Mouse (Mus musculus): ENCODE results near the gene Ptpa. TPM values are rescaled to one million over a fixed set of nuclear protein-coding genes. Genes with fewer than 3 reads are reported as not detected.

Gene Ptpa
- polyA plus RNA-seq, 1 experiment from 2014 or later: 145 TPM

- Histone ChIP-seq H3K27ac (no peak overlapping the region), H3K9ac (no peak overlapping the region), H3K4me1 (peaks cover 14% of the 10 kb centered on the region), H3K27me3 (no peaks in the 10 kb centered on the region), H3K4me2 (replicated peaks) (no peak overlapping the region), H3K4me3 (no peak overlapping the region), H3K9me3 (no peaks in the 10 kb centered on the region), H3K36me3 (peaks cover 9% of the 10 kb centered on the region)
- 90% methylated on average over 2 of the region's 2 CpGs for WGBS
- ATAC-seq (ENCODE audit: insufficient number of reproducible peaks, insufficient read depth, low FRiP score, low TSS enrichment): no peak
Observed at GRCm38 (mm10) chr2:30389000-30389399, 26.8 kb upstream of the Ptpa start.

GRCm38 (mm10) chr2:30392114-30392576 lies 23.7 kb upstream of the Ptpa start, which contains the start of gene Dolpp1:
TSS of gene Dolpp1 (plus strand) at chr2:30392254.
- peak; percentile 99 for ATAC-seq (ENCODE audit: insufficient number of reproducible peaks, insufficient read depth, low FRiP score, low TSS enrichment)
- H3K4me1 ChIP-seq: peaks cover 14% of the 10 kb centered on the region
- H3K9me3 ChIP-seq: no peaks in the 10 kb centered on the region
- H3K4me3 ChIP-seq: peak within 1 kb of the TSS; percentile 81
- no peaks in the 10 kb centered on the region for H3K27me3 ChIP-seq
- peaks cover 12% of the 10 kb centered on the region for H3K36me3 ChIP-seq
- peak within 1 kb of the TSS; percentile 83 for H3K9ac ChIP-seq
- H3K27ac ChIP-seq: peak within 1 kb of the TSS; percentile 85
- peak within 1 kb of the TSS; percentile 95 for H3K4me2 ChIP-seq (replicated peaks)
- WGBS: under 1% methylated on average over 40 of the region's 40 CpGs

- Histone ChIP-seq H3K4me3 (peak overlapping the region; percentile 81), H3K9ac (peak overlapping the region; percentile 83), H3K4me1 (peaks cover 14% of the 10 kb centered on the region), H3K36me3 (peaks cover 18% of the 10 kb centered on the region), H3K27ac (peak overlapping the region; percentile 85), H3K4me2 (replicated peaks) (peak overlapping the region; percentile 95), H3K9me3 (no peaks in the 10 kb centered on the region), H3K27me3 (no peaks in the 10 kb centered on the region)
- 2% methylated on average over 48 of the region's 54 CpGs for WGBS
- ATAC-seq (ENCODE audit: insufficient number of reproducible peaks, insufficient read depth, low FRiP score, low TSS enrichment): peak; percentile 65
Observed at GRCm38 (mm10) chr2:30392577-30393369, 23.1 kb upstream of the Ptpa start.

- no peak for ATAC-seq (ENCODE audit: insufficient number of reproducible peaks, insufficient read depth, low FRiP score, low TSS enrichment)
- H3K4me3 ChIP-seq: peak overlapping the region; percentile 81
- no peaks in the 10 kb centered on the region for H3K27me3 ChIP-seq
- H3K4me1 ChIP-seq: peaks cover 14% of the 10 kb centered on the region
- H3K9ac ChIP-seq: peak overlapping the region; percentile 83
- peak overlapping the region; percentile 85 for H3K27ac ChIP-seq
- H3K36me3 ChIP-seq: peaks cover 24% of the 10 kb centered on the region
- H3K4me2 ChIP-seq (replicated peaks): peak overlapping the region; percentile 95
- no peaks in the 10 kb centered on the region for H3K9me3 ChIP-seq
- WGBS: 64% methylated on average over 1 of the region's 1 CpGs
Observed at GRCm38 (mm10) chr2:30393370-30393656, 22.5 kb upstream of the Ptpa start.

- no peaks in the 10 kb centered on the region for H3K27me3 ChIP-seq
- no peak for ATAC-seq (ENCODE audit: insufficient number of reproducible peaks, insufficient read depth, low FRiP score, low TSS enrichment)
- no peak overlapping the region for H3K9ac ChIP-seq
- H3K9me3 ChIP-seq: no peaks in the 10 kb centered on the region
- no peak overlapping the region for H3K4me3 ChIP-seq
- no peak overlapping the region for H3K4me2 ChIP-seq (replicated peaks)
- no peak overlapping the region for H3K27ac ChIP-seq
- WGBS: 92% methylated on average over 7 of the region's 7 CpGs
- peaks cover 11% of the 10 kb centered on the region for H3K4me1 ChIP-seq
- H3K36me3 ChIP-seq: peaks cover 43% of the 10 kb centered on the region
Observed at GRCm38 (mm10) chr2:30395757-30396156, 20.1 kb upstream of the Ptpa start.

- WGBS: 86% methylated on average over 7 of the region's 7 CpGs
- Histone ChIP-seq H3K36me3 (peaks cover 45% of the 10 kb centered on the region), H3K27me3 (no peaks in the 10 kb centered on the region)
Observed at GRCm38 (mm10) chr2:30396246-30396645, 19.6 kb upstream of the Ptpa start.

GRCm38 (mm10) chr2:30397986-30398512 lies 17.8 kb upstream of the Ptpa start:
- Histone ChIP-seq H3K9me3 (no peaks in the 10 kb centered on the region), H3K9ac (no peak overlapping the region), H3K27me3 (no peaks in the 10 kb centered on the region), H3K36me3 (peaks cover 63% of the 10 kb centered on the region), H3K4me3 (no peak overlapping the region), H3K4me2 (replicated peaks) (no peak overlapping the region), H3K27ac (no peak overlapping the region), H3K4me1 (peaks cover 8% of the 10 kb centered on the region)
- WGBS: 76% methylated on average over 10 of the region's 10 CpGs
- ATAC-seq (ENCODE audit: insufficient number of reproducible peaks, insufficient read depth, low FRiP score, low TSS enrichment): no peak

More at GRCm38 (mm10) chr2:30396246-30396645, 19.6 kb upstream of the Ptpa start:
- no peak overlapping the region for H3K4me3 ChIP-seq
- H3K9ac ChIP-seq: no peak overlapping the region
- H3K4me1 ChIP-seq: peaks cover 9% of the 10 kb centered on the region
- no peak for ATAC-seq (ENCODE audit: insufficient number of reproducible peaks, insufficient read depth, low FRiP score, low TSS enrichment)
- H3K4me2 ChIP-seq (replicated peaks): no peak overlapping the region
- H3K9me3 ChIP-seq: no peaks in the 10 kb centered on the region
- no peak overlapping the region for H3K27ac ChIP-seq

GRCm38 (mm10) chr2:30399191-30400171 lies 16.4 kb upstream of the Ptpa start:
- Histone ChIP-seq H3K27me3 (no peaks in the 10 kb centered on the region), H3K4me3 (no peak overlapping the region), H3K9me3 (no peaks in the 10 kb centered on the region), H3K4me1 (no peaks in the 10 kb centered on the region), H3K36me3 (peaks cover 66% of the 10 kb centered on the region), H3K4me2 (replicated peaks) (no peak overlapping the region), H3K9ac (no peak overlapping the region), H3K27ac (peak overlapping the region; percentile 7)
- no peak for ATAC-seq (ENCODE audit: insufficient number of reproducible peaks, insufficient read depth, low FRiP score, low TSS enrichment)
- WGBS: 46% methylated on average over 20 of the region's 20 CpGs

- WGBS: 77% methylated on average over 1 of the region's 1 CpGs
- no peaks in the 10 kb centered on the region for H3K9me3 ChIP-seq
- no peak overlapping the region for H3K4me3 ChIP-seq
- no peak overlapping the region for H3K27ac ChIP-seq
- ATAC-seq (ENCODE audit: insufficient number of reproducible peaks, insufficient read depth, low FRiP score, low TSS enrichment): no peak
- no peak overlapping the region for H3K9ac ChIP-seq
- H3K36me3 ChIP-seq: peaks cover 73% of the 10 kb centered on the region
- H3K4me1 ChIP-seq: no peaks in the 10 kb centered on the region
- no peak overlapping the region for H3K4me2 ChIP-seq (replicated peaks)
- no peaks in the 10 kb centered on the region for H3K27me3 ChIP-seq
Observed at GRCm38 (mm10) chr2:30401581-30401980, 14.3 kb upstream of the Ptpa start.

GRCm38 (mm10) chr2:30402351-30402826 lies 13.4 kb upstream of the Ptpa start:
- 88% methylated on average over 9 of the region's 9 CpGs for WGBS
- Histone ChIP-seq H3K9me3 (no peaks in the 10 kb centered on the region), H3K4me2 (replicated peaks) (no peak overlapping the region), H3K27me3 (no peaks in the 10 kb centered on the region), H3K4me1 (no peaks in the 10 kb centered on the region), H3K36me3 (peaks cover 67% of the 10 kb centered on the region), H3K9ac (no peak overlapping the region), H3K4me3 (no peak overlapping the region), H3K27ac (no peak overlapping the region)
- ATAC-seq (ENCODE audit: insufficient number of reproducible peaks, insufficient read depth, low FRiP score, low TSS enrichment): no peak

- no peak for ATAC-seq (ENCODE audit: insufficient number of reproducible peaks, insufficient read depth, low FRiP score, low TSS enrichment)
- peaks cover 63% of the 10 kb centered on the region for H3K36me3 ChIP-seq
- no peaks in the 10 kb centered on the region for H3K4me1 ChIP-seq
- H3K4me3 ChIP-seq: no peak overlapping the region
- H3K4me2 ChIP-seq (replicated peaks): no peak overlapping the region
- H3K9me3 ChIP-seq: no peaks in the 10 kb centered on the region
- H3K27ac ChIP-seq: no peak overlapping the region
- WGBS: 68% methylated on average over 2 of the region's 2 CpGs
- no peak overlapping the region for H3K9ac ChIP-seq
- no peaks in the 10 kb centered on the region for H3K27me3 ChIP-seq
Observed at GRCm38 (mm10) chr2:30402843-30403242, 13.0 kb upstream of the Ptpa start.
